Mouse (Mus musculus) c-Kit-positive CD71-positive TER-119-negative erythroid progenitor cells, embryonic 14.5 days (primary cell): ENCODE data around the gene Nfkbiz.

Experiments
- DNase-seq: peaks from one replicate; pipeline ENCODE4 v3.0.0-alpha.2; 2013; ENCODE audit warnings: low read depth

The Nfkbiz gene

GRCm38 (mm10) chr16:55801629-55802028 lies 37.1 kb downstream of the Nfkbiz start:
- DNase-seq = no peak

GRCm38 (mm10) chr16:55798845-55799244 lies 39.9 kb downstream of the Nfkbiz start:
- no peak for DNase-seq

- no peak for DNase-seq
These were observed 48.4 kb downstream of the Nfkbiz start for GRCm38 (mm10) chr16:55790326-55790725.

- no peak for DNase-seq
These were observed 49.4 kb downstream of the Nfkbiz start for GRCm38 (mm10) chr16:55789291-55789690.

- no peak for DNase-seq
These were observed 50.0 kb downstream of the Nfkbiz start for GRCm38 (mm10) chr16:55788671-55789070.

GRCm38 (mm10) chr16:55787385-55788072 lies 51.2 kb downstream of the Nfkbiz start:
- DNase-seq = no peak

GRCm38 (mm10) chr16:55784379-55784778 lies 54.3 kb downstream of the Nfkbiz start:
- no peak for DNase-seq

- DNase-seq = no peak
These were observed 54.8 kb downstream of the Nfkbiz start for GRCm38 (mm10) chr16:55783923-55784322.

- no peak for DNase-seq
These were observed 55.8 kb downstream of the Nfkbiz start for GRCm38 (mm10) chr16:55782911-55783310.

GRCm38 (mm10) chr16:55781809-55782208 lies 56.9 kb downstream of the Nfkbiz start:
- no peak for DNase-seq

GRCm38 (mm10) chr16:55780958-55781558 lies 57.6 kb downstream of the Nfkbiz start:
- DNase-seq = no peak

GRCm38 (mm10) chr16:55776329-55776728 lies 62.4 kb downstream of the Nfkbiz start:
- no peak for DNase-seq

- no peak for DNase-seq
These were observed 68.5 kb downstream of the Nfkbiz start for GRCm38 (mm10) chr16:55770247-55770646.
